Mouse (Mus musculus) MN1 (cell line): ENCODE results near the gene Col15a1.
A peak's percentile ranks its signal among the peaks of the same experiment; 100 is the strongest.

Experiments used
- DNase-seq: peaks from one replicate; pipeline ENCODE4 v3.0.0-alpha.2; 2016; ENCODE audit warnings: low spot score

Gene Col15a1

DNA sequence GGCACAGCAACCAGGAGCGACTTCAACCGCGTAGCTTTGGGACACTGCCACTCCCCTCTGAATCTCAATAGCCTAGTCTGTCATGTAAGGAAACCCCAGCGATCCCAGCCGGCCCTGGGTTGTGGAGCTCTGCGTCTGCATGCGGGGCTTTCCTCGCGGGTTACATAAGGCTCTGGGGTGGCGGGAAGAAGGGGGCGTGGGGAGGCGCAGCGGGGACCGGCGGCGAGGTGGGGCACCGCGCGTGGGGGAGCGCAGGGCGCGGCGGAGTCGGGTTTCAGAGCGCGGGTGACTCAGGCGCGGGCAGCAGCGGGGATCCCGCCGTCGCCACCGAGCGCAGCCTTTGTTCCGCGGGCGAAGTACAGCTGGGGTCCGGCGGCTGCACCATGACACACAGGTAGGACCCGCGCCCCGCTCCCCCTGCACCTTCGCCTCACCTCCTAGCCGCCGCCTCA is at the start of gene Col15a1:
TSS of gene Col15a1 (plus strand) at position 193 of the 452 bp plus-strand sequence.
- no peak for DNase-seq

- DNase-seq, result no peak
Measured at GRCm38 (mm10) chr4:47161103-47161755, 46.7 kb upstream of the Col15a1 start.

DNA sequence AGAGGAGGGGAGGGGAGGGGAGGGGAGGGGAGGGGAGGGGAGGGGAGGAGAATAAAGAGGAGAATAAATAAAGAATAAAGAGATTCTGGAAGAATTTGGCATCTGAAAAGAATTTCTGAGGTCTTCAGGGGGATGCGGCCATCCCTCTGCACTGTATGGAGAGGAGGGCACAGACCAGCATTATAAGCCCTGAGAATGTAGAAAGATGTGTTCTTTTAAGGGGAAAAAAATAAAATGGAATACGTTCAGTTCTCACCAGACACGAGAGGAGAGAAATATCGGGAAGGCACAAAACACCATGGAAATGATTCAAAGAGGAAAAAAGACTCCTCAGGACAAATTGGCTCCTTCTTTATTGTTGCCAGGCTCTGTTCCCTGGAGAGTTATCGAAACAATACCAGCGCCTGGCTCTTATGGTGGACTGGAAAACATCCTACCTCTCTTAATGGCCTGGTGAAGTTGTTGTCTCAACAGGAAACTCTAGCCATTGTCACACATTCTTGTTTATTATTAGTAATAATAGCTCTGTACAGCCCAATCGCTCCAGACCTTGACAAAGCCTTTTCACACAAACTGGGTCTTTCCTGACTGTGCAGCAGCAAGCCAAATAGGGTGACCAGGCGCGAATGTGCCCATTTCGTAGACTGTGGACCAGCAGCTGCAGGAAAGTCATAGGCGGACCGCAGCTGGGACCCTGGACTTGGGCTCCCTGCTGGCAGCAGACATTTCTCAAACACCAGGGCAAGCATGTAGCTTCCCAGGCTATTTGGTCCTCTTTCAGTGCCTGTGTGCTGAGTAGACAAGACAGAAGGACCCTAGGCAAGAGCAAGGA is 46.0 kb upstream of the Col15a1 start:
- DNase-seq, result peak; percentile 19

- no peak for DNase-seq
Measured at GRCm38 (mm10) chr4:47172314-47172713, 35.6 kb upstream of the Col15a1 start.

GRCm38 (mm10) chr4:47177101-47177500 is 30.9 kb upstream of the Col15a1 start:
- DNase-seq, result no peak

GRCm38 (mm10) chr4:47178261-47178961 is 29.6 kb upstream of the Col15a1 start:
- DNase-seq, result no peak

DNA sequence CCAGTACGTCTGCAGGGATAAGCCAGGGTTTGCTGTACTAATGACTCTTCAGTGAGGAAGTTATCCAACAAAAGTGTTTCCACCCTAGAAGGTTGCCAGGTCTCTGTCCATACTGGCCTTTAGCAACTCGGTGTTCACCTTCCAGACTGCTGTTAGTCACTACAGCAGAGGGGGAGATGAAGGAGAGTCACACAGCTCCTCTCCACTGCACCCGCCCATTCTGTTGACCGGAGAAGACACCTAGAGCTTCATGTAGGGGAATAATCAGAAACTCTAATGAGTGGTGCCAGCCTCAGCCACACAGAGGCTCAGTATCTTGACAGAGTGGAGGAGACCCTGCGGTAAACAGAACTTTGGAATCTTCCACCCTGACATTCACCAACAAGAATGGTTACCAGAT is 28.4 kb upstream of the Col15a1 start:
- no peak for DNase-seq

- DNase-seq, result no peak
Measured at GRCm38 (mm10) chr4:47184058-47184661, 23.8 kb upstream of the Col15a1 start.

- DNase-seq, result no peak
Measured at GRCm38 (mm10) chr4:47186514-47186913, 21.4 kb upstream of the Col15a1 start.

DNA sequence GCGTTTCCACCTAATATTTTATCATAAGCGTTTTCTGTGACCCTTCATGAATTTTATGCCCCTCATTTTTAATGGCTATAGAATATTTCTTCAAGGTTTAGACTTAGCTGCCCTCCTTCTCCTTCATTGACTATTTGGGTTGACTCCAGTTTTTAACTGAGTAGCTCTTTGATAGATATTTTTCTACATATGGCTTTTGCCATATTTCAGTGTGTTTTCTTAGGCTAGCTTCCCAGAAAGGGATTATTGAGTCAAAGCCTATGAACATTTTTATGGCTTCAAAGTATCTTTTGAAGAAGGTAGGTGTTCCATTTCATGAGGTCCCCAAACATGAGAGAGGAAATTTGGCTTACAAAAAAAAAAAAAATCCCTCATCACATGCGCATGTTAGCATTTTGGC is 11.8 kb upstream of the Col15a1 start:
- no peak for DNase-seq

DNA sequence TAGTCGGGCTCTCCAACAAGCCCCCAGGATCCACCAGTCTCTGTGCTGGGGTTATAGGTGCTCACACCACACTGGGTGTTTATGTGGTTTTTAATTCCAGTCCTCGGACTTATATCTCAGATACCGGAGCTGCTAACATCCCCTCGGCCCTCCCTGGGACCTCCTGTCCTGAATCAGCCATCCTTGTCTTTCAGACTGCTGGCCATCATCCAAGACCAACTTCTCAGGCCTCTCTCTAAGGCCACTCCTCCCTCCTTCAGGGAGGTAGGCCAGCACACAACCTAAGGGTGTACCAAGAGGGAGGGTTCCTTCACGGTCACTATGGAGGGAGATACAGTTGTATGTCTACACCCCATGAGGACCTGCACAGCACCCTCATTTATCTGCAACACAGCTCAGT is 4.3 kb upstream of the Col15a1 start:
- DNase-seq, result no peak

GRCm38 (mm10) chr4:47205846-47206245 is 2.1 kb upstream of the Col15a1 start:
- DNase-seq, result no peak

GRCm38 (mm10) chr4:47208421-47208991 is 545 bp downstream of the Col15a1 start:
- DNase-seq, result no peak

DNA sequence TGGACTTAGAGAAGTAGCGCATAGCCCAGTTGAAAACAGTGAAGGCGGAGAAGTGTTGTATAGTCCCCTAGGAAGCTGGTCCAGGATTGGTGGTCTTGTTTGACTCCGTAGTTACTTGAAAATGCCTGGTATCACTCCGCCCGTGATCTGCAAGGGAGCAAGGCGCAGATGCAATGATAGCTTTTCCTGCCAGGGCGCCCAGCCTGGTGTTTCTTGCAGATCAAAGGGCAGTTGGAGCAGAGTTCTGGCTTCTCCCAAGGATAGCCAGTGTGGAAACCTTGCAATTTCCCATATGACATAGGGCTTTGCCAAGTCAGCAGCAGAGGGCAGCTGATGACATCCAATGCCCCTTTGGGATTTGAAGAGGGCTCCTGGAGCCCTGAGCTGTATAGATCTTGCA is 1.5 kb downstream of the Col15a1 start:
- DNase-seq, result no peak

DNA sequence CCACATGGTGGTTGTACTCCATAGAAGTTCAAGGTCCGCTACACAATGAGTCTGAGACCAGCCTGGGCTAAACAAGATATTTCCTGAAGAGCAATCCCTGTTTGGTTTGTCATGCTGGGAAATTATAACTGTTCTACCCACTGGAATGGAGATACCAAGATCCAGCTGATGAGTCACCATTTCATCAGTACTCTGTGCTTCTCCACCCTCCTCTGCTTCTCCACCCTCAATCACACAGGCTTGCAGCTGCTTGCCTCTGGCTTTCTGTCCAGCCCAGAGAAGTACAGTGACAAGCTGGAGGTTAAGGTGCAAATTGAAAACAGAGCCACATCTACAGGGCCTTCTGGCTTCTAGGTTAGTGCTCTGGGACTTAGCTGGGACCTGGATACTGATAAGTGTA is 10.9 kb downstream of the Col15a1 start:
- peak; percentile 40 for DNase-seq

GRCm38 (mm10) chr4:47219393-47219792 is 11.4 kb downstream of the Col15a1 start:
- DNase-seq, result no peak

- DNase-seq, result no peak
Measured at GRCm38 (mm10) chr4:47220544-47220943, 12.6 kb downstream of the Col15a1 start.

DNA sequence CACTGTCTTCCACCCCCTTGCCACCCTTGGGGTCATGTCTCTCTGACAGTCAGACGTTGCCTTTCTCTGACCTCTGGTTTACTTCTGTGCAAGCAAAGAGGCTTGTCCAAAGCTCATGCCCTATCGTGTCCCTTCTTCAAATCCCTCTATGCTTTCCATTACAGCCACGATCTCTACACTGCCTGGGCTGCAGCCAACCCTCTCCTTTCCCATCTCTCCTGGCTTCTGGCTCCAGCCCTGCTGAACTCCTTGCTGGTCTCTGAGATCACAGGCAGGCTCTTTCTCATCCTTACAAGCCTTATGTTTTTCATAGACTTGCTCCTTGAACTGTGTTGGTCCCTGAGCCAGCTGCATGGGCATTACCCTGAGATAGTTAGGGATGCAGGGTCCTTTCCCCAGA is 14.2 kb downstream of the Col15a1 start:
- DNase-seq, result no peak

DNA sequence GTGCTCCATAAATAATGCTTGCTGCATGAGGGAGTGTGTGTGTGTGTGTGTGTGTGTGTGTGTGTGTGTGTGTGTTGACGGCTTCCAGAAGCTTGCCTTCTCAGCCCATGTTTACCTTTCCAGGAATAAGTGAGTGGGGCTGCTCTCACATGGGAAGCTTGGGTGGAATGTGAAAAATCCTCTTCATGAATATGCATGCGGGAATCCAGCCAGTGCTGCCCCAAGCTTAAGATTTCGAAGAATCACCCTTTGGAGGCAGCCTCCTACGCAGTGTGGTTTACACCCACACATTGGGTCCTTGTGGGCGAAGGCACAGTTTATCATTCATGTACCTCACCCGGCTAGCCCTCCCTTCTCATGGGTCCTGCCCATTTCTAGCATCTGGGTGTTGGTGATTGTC is 18.0 kb downstream of the Col15a1 start:
- DNase-seq, result no peak

DNA sequence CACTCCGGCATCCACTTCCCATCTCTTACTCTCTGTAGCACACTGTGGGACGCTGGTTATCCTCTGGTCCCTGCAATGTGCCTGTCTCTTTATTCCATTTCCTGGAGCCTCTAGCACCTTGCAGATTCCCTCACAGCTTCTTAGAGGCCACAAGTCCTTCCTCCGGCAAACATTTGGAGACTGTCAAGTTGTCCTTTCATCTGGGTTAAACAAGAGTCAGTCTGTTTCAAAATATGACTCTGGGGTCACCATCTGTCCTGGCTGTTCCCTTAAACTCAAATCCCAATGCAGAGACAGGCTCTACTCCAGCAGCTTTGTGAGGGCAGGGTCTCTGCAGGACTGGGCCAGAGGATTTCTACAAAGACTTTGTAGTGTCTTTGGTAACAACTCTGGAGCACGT is 19.1 kb downstream of the Col15a1 start:
- DNase-seq, result no peak

- peak; percentile 43 for DNase-seq
Measured at GRCm38 (mm10) chr4:47227756-47228155, 19.8 kb downstream of the Col15a1 start.

GRCm38 (mm10) chr4:47228945-47229344 is 21.0 kb downstream of the Col15a1 start:
- no peak for DNase-seq
